Mouse (Mus musculus): ENCODE data around the gene Bmp8b.

DNA sequence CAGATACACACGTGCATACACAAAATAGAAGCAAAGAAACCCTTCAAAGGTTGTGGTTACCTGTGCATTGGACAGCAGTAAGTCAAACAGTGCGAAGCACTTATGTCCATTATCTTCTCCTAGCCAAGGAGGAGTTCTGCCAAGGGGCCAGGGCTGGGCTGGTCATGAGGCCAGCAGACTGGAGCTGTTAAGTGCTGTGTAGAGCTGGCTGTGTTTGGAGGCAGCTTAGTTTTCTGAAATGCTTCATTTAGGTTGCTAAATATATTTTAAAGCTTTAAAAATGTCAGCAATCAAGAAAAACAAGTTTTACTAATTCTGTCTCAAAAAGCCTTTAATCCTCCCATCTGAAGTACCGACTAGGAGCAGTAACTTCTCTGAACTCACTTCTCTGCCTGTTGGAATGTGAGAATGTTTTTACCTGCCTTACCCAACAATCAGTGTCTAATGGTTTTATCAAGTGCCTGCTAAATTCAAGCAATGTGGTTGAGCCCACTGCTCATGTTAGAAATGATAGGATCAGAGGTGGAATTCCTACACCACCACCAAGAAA, 48.3 kb upstream of the Bmp8b start:
- no peak for TF ChIP-seq ZNF384 (IDR thresholded peaks at IDR 0.05; ENCODE audit: low read depth, low read length)
- no peak for TF ChIP-seq MAFK (IDR thresholded peaks at IDR 0.05; ENCODE audit: insufficient read depth, low read depth, low read length)
- TF ChIP-seq HCFC1 (IDR thresholded peaks at IDR 0.05; ENCODE audit: borderline replicate concordance, insufficient read depth, low read length) = no peak
- no peak for TF ChIP-seq CHD2 (IDR thresholded peaks at IDR 0.05; ENCODE audit: low read depth, low read length)
- no peak for TF ChIP-seq ZC3H11A (IDR thresholded peaks at IDR 0.05; ENCODE audit: borderline replicate concordance, low read depth, low read length)

Measured in ES-E14 (cell line).